Mouse (Mus musculus) thymus, adult 18-20 months (tissue): ENCODE results near the gene Tmem63c.
A peak's percentile ranks its signal among the peaks of the same experiment; 100 is the strongest.

Experiments used
- DNase-seq, 2 experiments: peaks; one replicate each; pipeline ENCODE4 v3.0.0; 2022; ENCODE audit warnings: mixed read lengths in 2 of 2

The Tmem63c gene

GRCm38 (mm10) chr12:87021040-87021439, at the start of gene Tmem63c:
Gene Tmem63c, plus strand, starts transcription at chr12:87021340.
- no peak for DNase-seq

DNA sequence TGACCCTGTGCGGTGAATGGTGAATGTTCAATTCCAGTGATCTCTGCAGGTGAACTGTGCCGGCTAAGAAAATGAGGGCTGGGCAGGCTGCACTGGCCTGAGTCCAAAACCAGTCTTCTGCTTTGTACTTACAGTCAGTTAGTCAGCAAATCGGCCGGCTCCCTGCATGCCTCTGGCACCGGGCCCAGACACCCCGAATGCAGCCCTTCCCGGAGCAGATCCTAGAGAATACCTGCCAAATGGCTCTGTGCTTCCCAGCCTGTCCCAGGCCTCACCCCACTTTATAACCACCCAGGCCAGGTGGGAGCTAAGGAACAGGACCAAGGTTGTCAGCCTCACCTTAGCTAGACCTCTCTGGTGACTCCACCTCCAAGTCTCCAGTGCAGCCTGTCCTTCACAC, 47.9 kb upstream of the Tmem63c start:
- no peak for DNase-seq

DNA sequence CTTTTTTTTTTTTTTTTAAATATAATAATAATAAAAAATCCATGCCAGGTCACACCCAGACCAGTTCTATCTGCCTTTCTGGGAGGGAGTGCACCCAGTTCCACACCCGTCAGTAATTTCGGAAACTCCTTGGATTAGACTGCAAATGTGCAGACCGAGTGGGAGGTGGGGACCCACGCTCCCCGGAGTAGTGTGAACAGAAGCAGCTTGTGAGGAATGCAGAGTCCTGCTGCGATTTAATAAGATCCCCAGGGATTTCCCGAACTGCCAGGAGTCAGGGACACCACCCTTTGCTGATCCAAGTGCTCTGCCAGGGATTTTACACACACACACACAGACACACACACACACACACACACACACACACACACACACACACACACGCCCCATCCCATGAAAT, 47.4 kb upstream of the Tmem63c start:
- no peak for DNase-seq

GRCm38 (mm10) chr12:86974387-86975288, 46.5 kb upstream of the Tmem63c start:
- peak; percentile 32 to 34 for DNase-seq

DNA sequence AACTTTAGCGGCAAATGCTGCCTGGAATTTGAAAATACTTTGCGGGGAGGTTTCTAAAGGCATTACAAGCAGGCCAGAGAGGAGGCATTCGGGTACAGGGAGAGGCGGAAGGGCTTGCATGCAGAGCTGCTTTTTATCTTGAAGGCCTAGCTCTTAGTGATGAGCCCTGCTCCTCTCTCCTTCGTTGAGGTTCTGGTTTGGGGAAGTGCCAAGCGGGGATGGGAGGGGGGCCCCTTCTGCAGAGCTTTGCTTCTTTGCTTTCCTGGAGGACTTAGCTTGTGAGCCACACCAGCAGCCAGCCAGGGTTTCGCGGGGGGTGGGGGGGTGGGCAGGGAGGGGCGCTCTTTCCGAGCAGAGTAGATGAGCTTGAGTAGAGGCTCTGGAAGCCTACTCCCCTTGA, 45.4 kb upstream of the Tmem63c start:
- no peak for DNase-seq

DNA sequence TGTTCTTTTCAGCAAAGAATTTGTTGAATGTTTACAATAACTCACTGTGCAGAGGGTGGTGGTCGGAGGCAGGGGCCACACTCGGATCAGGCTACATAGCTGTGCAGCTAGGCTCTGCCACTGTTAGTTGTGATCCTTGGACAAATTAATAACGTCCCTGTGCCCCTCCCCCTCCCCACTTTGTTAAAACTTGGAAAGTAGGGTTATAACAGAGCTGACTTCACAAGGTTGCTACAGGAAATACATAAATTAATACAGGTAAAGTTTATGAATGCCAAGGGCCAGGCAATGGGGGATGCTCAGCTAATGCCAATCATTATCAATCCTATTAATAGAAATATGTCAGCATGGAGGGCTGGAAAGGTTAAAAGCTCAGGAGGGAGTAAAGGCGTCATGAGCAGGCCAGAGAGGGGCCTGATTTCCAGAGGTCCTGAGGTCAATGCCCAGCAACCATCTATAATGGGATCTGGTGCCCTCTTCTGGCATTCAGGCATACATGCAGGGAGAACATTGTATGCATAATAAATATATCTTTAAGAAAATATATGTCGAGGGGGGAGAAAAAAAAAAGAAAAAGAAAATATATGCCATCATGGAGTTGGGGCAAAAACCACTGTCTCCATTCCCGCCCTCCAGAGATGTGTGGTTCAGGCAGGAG, 44.5 kb upstream of the Tmem63c start:
- no peak for DNase-seq

DNA sequence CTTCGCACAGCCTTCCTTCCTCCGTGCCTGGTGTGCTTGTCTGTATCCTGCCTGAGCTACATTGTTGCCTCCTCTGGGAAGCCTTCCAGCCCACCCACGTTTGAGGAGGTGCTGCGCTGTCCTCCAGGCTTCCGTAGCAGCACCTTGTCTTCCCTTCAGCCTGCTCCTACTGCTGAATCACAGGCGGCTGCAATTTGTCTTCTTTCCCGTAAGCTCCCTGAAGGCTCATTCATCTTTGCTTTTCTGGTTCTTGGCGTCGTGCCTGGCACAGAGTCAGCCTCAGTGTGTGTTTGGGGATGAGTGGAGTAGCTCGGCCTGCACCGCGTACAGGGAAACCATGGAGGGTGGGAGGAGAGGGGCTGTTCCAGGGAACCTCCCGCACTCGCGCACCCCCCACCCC, 43.3 kb upstream of the Tmem63c start:
- DNase-seq: no peak

DNA sequence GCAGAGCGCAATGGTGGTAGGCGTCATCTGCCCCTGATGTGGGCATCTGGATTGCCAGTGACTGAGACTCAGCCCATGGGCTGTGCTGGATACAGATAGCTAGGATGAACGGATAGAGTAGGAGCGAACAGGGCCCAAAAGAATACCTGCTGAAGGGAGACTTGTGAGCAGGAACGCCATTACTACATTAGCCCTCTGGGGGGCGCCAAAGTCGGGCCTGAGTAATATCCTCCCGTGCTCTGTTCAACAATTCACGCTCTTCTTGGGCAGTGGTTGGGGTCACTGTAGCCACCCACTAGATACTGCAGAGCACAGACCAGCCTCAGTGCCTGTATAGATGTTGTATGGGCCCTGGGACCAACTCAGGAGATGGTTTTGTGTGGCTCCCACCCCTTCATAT, 40.0 kb upstream of the Tmem63c start:
- no peak for DNase-seq

GRCm38 (mm10) chr12:86983470-86984193, 37.5 kb upstream of the Tmem63c start:
- no peak for DNase-seq

DNA sequence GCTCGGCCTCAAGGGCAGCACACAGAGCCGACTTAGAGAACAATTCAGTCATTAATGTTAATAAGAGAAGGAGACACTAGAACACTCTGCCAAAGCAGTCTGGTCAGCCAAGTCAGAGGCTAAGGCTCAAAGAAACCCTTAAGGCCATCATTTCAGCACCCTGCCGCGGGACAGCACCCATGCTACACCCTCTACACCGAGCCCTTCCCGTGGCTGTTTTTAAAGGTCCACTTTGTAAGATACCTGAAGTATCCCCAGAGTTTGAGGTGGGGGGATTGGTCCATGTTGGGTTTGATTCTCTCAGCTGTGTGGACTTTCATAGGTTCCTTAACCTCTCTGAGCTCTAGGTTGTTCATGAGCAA, 37.0 kb upstream of the Tmem63c start:
- no peak for DNase-seq

GRCm38 (mm10) chr12:86986562-86986961, 34.6 kb upstream of the Tmem63c start:
- DNase-seq: no peak

DNA sequence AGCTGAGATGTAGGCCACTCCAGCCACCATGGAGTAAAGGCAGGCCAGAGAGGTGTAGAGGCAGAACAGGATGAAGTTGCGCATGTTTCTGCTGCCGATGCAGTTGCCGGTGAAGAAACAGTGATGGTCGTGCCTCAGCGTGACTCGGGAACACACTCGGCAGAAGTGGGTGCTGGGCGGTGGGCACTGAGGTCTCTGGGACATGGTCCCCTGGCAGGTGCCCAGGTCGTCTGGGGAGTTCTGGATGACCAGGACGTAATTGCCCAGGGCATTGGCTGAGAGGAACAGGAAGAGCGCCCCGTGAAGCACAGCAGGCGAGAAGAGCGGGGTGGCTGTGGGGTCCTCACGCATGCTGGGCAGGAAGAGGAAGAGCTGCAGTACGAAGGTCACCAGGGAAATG, 32.9 kb upstream of the Tmem63c start:
- no peak for DNase-seq

DNA sequence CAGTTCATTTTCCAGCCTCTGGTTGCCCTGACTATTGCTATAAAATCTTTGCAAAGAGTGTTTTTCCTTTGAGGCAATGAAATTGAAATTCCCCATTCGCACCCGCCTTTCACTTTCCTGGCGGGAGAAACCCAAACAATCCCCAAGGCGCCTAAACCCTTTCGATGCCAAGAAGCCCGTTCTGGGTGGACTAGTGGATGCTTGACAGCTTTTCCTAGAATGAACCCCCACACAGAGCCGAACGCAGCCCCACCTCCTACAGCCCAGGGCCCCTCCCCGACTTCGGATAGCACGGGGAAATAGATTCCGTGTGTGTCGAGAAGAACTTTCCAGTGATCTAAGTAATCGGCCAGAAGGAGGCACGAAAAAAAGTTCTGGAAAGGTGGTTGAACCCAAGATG, 31.8 kb upstream of the Tmem63c start:
- no peak for DNase-seq

DNA sequence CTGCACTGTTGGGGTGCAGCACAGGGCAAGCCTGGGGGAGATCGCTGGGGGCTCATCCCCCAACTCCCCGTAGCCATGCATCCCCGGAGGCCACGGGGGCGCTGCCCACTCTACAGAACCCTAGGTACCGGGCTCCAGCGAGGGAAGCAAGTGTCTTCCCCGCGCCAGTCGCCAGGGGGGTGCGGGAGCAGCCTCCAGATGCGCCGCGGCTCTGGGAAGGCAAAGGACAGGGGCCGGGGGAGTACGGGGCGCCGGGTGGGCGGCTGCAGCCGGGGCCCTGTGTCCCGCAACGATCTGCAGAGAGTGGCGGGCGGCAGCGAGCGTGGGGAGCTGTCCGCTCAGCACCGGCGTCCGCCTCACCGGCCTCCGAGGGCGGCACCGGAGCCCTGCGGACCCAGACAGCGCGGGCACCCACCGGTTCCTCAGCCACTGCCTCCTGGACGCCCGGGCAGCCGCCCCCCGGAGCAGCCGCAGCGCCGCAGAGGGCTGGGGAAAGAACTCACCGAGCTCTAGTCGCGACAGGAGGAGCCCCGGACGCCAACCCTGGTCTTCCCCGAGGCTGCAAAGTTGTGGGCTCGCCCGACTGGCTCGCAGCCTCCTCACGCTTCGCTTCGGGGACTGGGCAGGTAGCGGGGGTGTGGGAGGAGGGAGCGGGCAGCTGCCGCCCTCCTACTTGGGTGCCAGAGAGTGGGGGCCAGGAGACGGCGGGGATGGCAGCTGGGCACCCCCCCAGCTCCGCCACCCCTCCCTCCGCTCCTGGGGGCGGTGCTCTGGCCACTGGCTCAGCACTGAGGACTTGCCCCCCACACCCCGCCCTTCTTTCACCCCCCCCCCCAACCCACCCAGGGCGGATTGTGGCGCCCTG, 31.0 kb upstream of the Tmem63c start, which contains the start of gene Zdhhc22:
Zdhhc22 (minus strand) TSS at position 541 of the 865 bp plus-strand sequence.
- no peak for DNase-seq

DNA sequence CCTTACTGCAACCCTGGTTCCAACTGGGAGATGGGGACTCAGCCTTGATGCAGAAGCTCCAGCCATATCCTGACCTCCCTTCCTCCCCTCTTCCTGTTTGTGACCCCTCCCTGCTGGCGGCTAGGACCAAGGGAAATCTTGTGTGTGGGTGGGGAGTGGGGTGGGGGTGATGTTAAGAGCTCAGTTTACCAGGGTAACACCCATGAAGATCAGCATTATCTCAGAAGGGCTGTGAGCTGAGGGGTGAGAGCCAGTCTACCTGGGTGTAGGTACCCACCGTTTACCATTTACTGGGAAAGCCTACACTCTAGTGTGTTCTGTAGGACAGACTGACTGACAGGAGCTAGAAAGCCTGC, 30.4 kb upstream of the Tmem63c start:
- no peak for DNase-seq

DNA sequence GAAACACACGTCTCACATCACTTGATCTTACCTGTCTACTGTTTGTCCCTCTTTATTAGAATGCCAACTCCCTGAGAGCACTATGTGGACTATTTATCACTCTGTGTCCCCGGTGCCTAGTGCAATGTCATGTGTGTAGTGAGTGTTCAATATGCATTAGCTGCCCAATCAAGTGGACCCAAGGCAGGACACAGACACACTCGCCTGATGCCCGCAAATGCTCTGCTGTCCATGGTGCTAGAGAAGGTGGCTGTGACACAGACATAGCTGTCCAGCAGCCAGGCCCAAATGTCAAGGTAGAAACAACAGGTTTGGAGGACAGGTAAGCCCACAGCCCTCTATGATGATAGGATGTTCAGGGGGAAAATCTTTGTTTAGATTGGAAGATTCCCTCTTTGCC, 27.0 kb upstream of the Tmem63c start:
- no peak for DNase-seq

GRCm38 (mm10) chr12:86994776-86995175, 26.4 kb upstream of the Tmem63c start:
- no peak for DNase-seq

DNA sequence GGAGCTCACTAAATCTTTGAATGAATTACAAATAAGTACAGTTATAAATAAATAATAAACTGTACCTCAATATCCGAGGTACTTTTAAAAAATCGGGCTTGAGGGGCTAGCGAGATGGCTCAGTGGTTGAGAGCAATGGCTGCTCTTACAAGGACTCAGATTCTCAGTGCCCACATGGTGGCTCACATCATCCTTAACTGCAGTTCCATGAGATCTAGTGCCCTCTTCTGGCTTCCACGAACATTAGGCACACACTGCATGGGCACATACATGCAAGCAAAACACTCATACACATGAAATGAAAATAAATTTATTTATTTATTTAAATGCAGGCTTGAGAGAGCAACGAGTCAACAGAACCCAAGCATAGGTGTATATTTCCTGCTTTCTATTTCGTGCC, 25.2 kb upstream of the Tmem63c start:
- no peak for DNase-seq

- DNase-seq: no peak
Observed at GRCm38 (mm10) chr12:86998699-86999098, 22.4 kb upstream of the Tmem63c start.

GRCm38 (mm10) chr12:86999283-86999820, 21.8 kb upstream of the Tmem63c start:
- DNase-seq: no peak

DNA sequence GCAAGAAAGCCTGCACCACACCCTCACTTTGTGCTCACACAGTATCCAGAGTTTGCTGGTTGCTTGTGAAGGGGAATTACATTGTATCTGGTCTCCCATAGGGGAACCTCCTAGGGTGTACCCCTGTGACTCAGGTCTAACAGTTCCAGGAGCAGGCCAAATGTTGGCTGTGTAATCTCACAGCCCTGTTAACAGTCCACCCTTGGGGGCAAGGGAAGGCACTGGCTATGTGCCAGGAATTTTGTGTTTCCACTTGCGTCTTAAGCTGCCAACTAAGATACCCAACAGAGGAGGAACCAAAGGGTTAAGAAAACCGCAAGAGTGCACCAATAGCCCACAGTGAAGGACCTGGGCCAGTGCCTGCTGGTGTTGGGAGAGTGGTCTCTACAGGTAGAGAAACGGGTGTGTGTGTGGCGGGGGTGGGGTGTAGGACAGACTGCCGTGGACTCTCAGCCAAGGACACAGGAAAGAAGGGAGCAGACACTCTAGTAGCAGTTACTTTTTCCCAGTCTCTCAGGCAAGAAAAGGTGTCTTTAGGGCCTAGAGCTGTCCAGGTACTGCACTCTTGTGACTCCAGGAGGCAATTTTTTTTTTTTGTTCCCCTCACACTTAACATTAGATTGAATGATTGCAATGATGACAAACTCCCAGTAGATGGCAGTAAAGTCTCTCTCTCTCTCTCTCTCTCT, 20.8 kb upstream of the Tmem63c start:
- DNase-seq: no peak

DNA sequence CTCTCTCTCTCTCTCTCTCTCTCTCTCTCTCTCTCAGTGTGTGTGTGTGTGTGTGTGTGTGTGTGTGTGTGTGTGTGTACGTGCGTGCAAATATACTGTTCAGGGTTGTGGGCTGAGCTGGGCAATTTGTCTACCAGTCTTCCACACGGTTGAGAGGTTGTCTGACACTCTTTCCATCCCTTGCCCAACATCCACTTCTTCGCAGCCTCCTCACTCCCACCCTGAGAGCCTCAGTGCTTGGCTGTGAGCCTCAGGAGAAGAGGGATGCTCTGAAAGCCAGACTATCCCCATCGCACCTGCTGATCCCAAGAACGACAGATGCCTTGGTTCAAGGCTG, 20.3 kb upstream of the Tmem63c start:
- DNase-seq: no peak
